Mouse (Mus musculus) testis, adult 2 months (tissue): ENCODE data around the gene Nfatc3.

Experiments used
- CTCF ChIP-seq: fragments of 200-500 bp; IDR thresholded peaks from 2 replicates; pipeline ENCODE4 v1.5.1; 2012; ENCODE audit warnings: low read depth, mild to moderate bottlenecking, inconsistent platforms, low read length, moderate library complexity; ENCODE audit not compliant: control insufficient read depth, insufficient read depth, insufficient replicate concordance
- POLR2A ChIP-seq: fragments of 200-500 bp; IDR thresholded peaks from 2 replicates; pipeline ENCODE4 v1.6.1; 2012; ENCODE audit warnings: low read depth, mild to moderate bottlenecking, inconsistent platforms, low read length, moderate library complexity; ENCODE audit not compliant: control insufficient read depth

DNA sequence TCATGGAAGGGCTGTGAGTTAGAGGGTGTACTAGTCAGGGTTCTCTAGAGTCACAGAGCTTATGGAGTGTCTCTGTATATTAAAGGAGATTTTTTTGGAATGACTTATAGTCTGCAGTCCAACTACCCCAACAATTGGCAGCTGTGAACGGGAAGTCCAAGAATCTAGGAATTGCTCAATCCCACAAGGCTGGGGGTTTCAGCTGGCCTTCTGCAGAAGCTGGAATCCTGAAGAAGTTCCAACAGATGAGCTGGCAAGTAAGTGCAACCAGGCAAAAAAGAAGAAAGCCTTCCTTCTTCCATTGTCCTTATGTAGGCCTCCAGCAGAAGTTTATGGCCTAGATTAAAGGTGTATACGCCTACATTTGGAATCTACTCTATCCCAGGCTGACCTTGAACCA, 86.7 kb downstream of the Nfatc3 start:
- no peak for TF ChIP-seq POLR2A
- TF ChIP-seq CTCF, result no peak
